Mouse (Mus musculus) layer of hippocampus, postnatal 14 days (tissue): Measurements from ENCODE around the gene Ankrd31. TPM values are rescaled to one million over a fixed set of nuclear protein-coding genes. Genes with fewer than 3 reads are reported as not detected.
"Not testable (repeated sequence)": the region's sequence is repeated elsewhere in the genome, so short reads cannot be mapped to it uniquely, and the experiment has no call there.

Experiments used
- DNase-seq, 2 experiments: peaks; one replicate each; pipeline ENCODE4 v3.0.0; 2021 to 2022; ENCODE audit warnings: low spot score in 2 of 2, mixed read lengths in 1 of 2
- total RNA-seq, 2 experiments: library from RNA; stranded (reverse); gene quantifications; 2 replicates each; pipeline ENCODE4 v1.2.3; 2021

Ankrd31 gene
- total RNA-seq, 2 experiments from 2014 or later = 0.35 to 0.50 TPM

- DNase-seq = no peak
Observed at GRCm38 (mm10) chr13:96937059-96937558, 189.0 kb downstream of the Ankrd31 start.

- DNase-seq = no peak
Observed at GRCm38 (mm10) chr13:96939680-96940079, 191.6 kb downstream of the Ankrd31 start.

- DNase-seq = not testable (repeated sequence)
Observed at GRCm38 (mm10) chr13:96941481-96941880, 193.4 kb downstream of the Ankrd31 start.

GRCm38 (mm10) chr13:96943571-96943970 lies 195.5 kb downstream of the Ankrd31 start:
- peak in 1 of 2 experiments; percentile 44 for DNase-seq

- DNase-seq = no peak
Observed at GRCm38 (mm10) chr13:96945748-96946147, 197.7 kb downstream of the Ankrd31 start.

GRCm38 (mm10) chr13:96947722-96948121 lies 199.7 kb downstream of the Ankrd31 start:
- DNase-seq = no peak

- no peak for DNase-seq
Observed at GRCm38 (mm10) chr13:96951880-96952279, 203.8 kb downstream of the Ankrd31 start.

- no peak for DNase-seq
Observed at GRCm38 (mm10) chr13:96956466-96956865, 208.4 kb downstream of the Ankrd31 start.

Other genes with a start within 250 kb of the Ankrd31 start
- 10 to 100 TPM; 10.4 to 11.4 TPM for gene Polk, start 205.7 kb upstream of the Ankrd31 start, total RNA-seq
- 10 to 100 TPM; 56.8 to 57.5 TPM for gene Col4a3bp, start 205.7 kb upstream of the Ankrd31 start, total RNA-seq
- gene Hmgcr, start 77.3 kb upstream of the Ankrd31 start, total RNA-seq = 100 to 1,000 TPM; 206 to 227 TPM
- 1 to 10 TPM in 1 of 2 experiments, under 1 TPM in 1; 0.90 to 1.4 TPM for gene Gcnt4, start 176.4 kb downstream of the Ankrd31 start, total RNA-seq